Mouse (Mus musculus) intestine, embryonic 16.5 days (tissue): ENCODE results near the gene A530016L24Rik. TPM values are rescaled to one million over a fixed set of nuclear protein-coding genes. Genes with fewer than 3 reads are reported as not detected.

Experiments used
- ATAC-seq: fragments of 200-750 bp; cut with Nextera tagmentation; 2 replicates; pipeline ENCODE4 v1.8.0; 2017; ENCODE audit warnings: moderate TSS enrichment, moderate library complexity
- H3K27ac ChIP-seq: fragments of 300-500 bp; sonication (generic); 2 replicates; pipeline ENCODE4 v1.5.1; 2014; ENCODE audit warnings: mild to moderate bottlenecking, low read length
- H3K27me3 ChIP-seq: fragments of 300-500 bp; sonication (generic); replicated peaks from 2 replicates; pipeline ENCODE4 v1.6.1; 2014; ENCODE audit warnings: low read length, control low read depth, mixed read lengths; ENCODE audit not compliant: control insufficient read depth, insufficient read depth
- H3K36me3 ChIP-seq: fragments of 300-500 bp; sonication (generic); 2 replicates; pipeline ENCODE4 v1.6.1; 2014; ENCODE audit warnings: low read length, control low read depth; ENCODE audit not compliant: control insufficient read depth, insufficient read depth
- H3K4me1 ChIP-seq: fragments of 300-500 bp; sonication (generic); 2 replicates; pipeline ENCODE4 v1.6.1; 2014; ENCODE audit warnings: low read length, control low read depth, mixed read lengths; ENCODE audit not compliant: control insufficient read depth, insufficient read depth
- H3K4me2 ChIP-seq: fragments of 300-500 bp; sonication (generic); 2 replicates; pipeline ENCODE4 v1.6.1; 2014; ENCODE audit warnings: low read depth, low read length, control low read depth
- H3K4me3 ChIP-seq: fragments of 300-500 bp; sonication (generic); 2 replicates; pipeline ENCODE4 v1.5.1; 2014; ENCODE audit warnings: mild to moderate bottlenecking, low read length
- H3K9ac ChIP-seq: fragments of 300-500 bp; sonication (generic); 2 replicates; pipeline ENCODE4 v1.6.1; 2014; ENCODE audit warnings: low read depth, low read length
- H3K9me3 ChIP-seq: fragments of 300-500 bp; sonication (generic); 2 replicates; pipeline ENCODE4 v1.6.1; 2016; ENCODE audit warnings: low read length, control low read depth; ENCODE audit not compliant: control insufficient read depth
- WGBS: fragments of 180-500 bp; shearing (Covaris S2); extraction: QIAGEN DNeasy Blood & Tissue Kit; methylation state at CpG from one replicate; pipeline ENCODE4 v1.1.7; 2014; 5-methylcytosine and 5-hydroxymethylcytosine counted together
- polyA plus RNA-seq: library from polyadenylated mRNA; unstranded; fragments of >200 nt; fragmentation: Nextera tagmentation; extraction: Ambion mirVana; gene quantifications from 2 replicates; pipeline ENCODE4 v1.2.1, GENCODE M21; 2015

A530016L24Rik gene
- polyA plus RNA-seq, 1 experiment from 2014 or later = 0.10 TPM

DNA sequence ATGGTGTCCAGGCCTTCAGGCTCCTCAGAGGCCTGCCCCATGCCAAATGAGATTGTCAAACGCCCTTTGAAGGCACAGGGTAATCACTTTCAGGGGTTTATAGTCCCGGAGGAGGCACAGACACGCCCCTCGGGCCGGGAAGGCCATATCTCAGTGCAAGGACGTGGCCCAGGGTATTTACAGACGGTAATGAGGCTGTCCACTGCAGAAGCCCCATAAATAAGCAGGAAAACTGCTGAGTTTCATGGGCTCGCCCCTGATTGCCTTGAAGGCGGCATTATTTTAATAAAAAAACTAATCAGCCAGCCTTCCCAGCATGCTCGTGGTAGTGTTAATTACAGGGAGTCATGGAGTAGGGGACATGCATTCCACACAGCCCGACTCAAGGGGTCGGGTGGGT, 26.8 kb upstream of the A530016L24Rik start:
- no peak overlapping the region for H3K4me3 ChIP-seq
- H3K27ac ChIP-seq = no peak overlapping the region
- no peak overlapping the region for H3K4me2 ChIP-seq
- no peaks in the 10 kb centered on the region for H3K36me3 ChIP-seq
- WGBS = 27% methylated on average over 12 of the region's 12 CpGs
- peaks cover 9% of the 10 kb centered on the region; the same call in 1 of the 2 replicates for H3K4me1 ChIP-seq
- H3K27me3 ChIP-seq = no peaks in the 10 kb centered on the region
- no peaks in the 10 kb centered on the region for H3K9me3 ChIP-seq
- no peak overlapping the region for H3K9ac ChIP-seq
- ATAC-seq = peak; percentile 35; the same call in 1 of the 2 replicates

DNA sequence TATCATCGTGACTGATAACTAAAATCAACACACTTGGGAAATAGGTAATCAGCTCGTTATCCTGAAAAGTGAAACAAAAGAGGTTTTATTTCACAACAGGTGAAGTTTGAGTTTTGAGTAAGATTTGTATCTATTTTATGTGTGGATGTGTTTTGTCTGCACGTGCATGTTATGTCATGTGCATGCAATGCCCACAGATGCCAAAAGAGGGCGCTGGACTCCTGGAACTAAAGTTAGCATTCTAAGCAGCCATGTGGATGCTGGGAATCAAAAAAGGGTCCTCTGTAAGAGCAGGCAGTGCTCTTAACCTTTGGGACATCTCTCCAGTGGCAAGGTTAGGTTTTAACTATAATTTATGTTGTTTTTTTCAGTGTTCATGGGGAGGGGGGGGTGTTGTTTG, 26.0 kb upstream of the A530016L24Rik start:
- H3K4me2 ChIP-seq = no peak overlapping the region
- H3K27me3 ChIP-seq = no peaks in the 10 kb centered on the region
- no peaks in the 10 kb centered on the region for H3K9me3 ChIP-seq
- H3K4me3 ChIP-seq = no peak overlapping the region
- no peak overlapping the region for H3K27ac ChIP-seq
- no peak for ATAC-seq
- H3K9ac ChIP-seq = no peak overlapping the region
- WGBS = 72% methylated on average over 4 of the region's 4 CpGs
- peaks cover 9% of the 10 kb centered on the region; the same call in 1 of the 2 replicates for H3K4me1 ChIP-seq
- H3K36me3 ChIP-seq = no peaks in the 10 kb centered on the region

GRCm38 (mm10) chr12:112463750-112464444, 25.4 kb upstream of the A530016L24Rik start:
- Histone ChIP-seq H3K36me3 (no peaks in the 10 kb centered on the region), H3K4me2 (no peak overlapping the region), H3K9ac (no peak overlapping the region), H3K9me3 (no peaks in the 10 kb centered on the region), H3K4me1 (peaks cover 9% of the 10 kb centered on the region; the same call in 1 of the 2 replicates), H3K27ac (no peak overlapping the region), H3K27me3 (no peaks in the 10 kb centered on the region), H3K4me3 (no peak overlapping the region)
- WGBS = 74% methylated on average over 3 of the region's 3 CpGs
- no peak for ATAC-seq

DNA sequence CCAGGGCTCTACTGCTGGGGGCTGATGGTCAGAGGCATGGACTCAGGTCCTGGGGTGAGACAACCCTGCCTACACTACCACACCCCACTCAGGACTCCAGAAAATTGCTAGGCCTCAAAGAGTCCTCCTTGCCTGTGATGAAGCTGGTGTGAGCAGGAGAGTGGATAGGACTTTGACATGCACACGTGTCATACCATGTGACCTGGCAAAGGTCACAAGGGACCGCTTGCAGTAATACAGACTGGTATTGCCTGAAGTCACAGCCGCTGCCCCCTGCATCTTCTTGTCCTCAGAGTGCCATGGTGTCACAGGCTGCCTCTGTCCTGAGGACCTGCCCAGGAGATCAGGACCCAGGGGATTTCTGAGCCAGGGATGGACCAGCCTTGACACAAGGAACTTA, 24.7 kb upstream of the A530016L24Rik start:
- Histone ChIP-seq H3K27me3 (no peaks in the 10 kb centered on the region), H3K4me2 (no peak overlapping the region), H3K4me1 (peaks cover 9% of the 10 kb centered on the region; the same call in 1 of the 2 replicates), H3K4me3 (no peak overlapping the region), H3K9me3 (no peaks in the 10 kb centered on the region), H3K27ac (no peak overlapping the region; the same call in 1 of the 2 replicates), H3K36me3 (no peaks in the 10 kb centered on the region), H3K9ac (no peak overlapping the region)
- ATAC-seq = peak; percentile 27; the same call in 1 of the 2 replicates
- 73% methylated on average over 3 of the region's 3 CpGs for WGBS

DNA sequence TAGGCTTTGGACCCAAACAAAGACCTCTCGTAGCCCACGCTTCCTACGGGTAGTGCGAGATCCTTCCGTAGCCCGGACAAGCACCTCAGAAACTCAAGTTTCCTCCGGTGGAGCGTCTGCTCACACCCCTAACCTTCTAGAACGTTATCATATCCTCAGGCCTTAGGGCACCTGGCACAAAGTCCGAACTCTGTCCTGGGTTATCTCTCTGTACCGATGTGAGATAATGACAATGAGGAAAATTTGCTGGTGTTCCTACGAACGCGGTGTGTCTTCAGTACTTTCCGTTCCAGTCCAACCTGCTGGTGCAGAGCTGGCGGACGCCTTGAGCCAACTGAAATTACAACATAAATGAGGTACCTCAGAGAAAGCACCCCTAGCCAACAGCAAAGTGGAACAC, 23.3 kb upstream of the A530016L24Rik start:
- no peaks in the 10 kb centered on the region for H3K9me3 ChIP-seq
- no peak overlapping the region for H3K4me3 ChIP-seq
- H3K36me3 ChIP-seq = no peaks in the 10 kb centered on the region
- peak overlapping the region; percentile 56 for H3K27ac ChIP-seq
- WGBS = 72% methylated on average over 17 of the region's 17 CpGs
- no peaks in the 10 kb centered on the region for H3K27me3 ChIP-seq
- peak; percentile 71 for ATAC-seq
- H3K4me2 ChIP-seq = no peak overlapping the region; the same call in 1 of the 2 replicates
- peaks cover 9% of the 10 kb centered on the region; the same call in 1 of the 2 replicates for H3K4me1 ChIP-seq
- no peak overlapping the region for H3K9ac ChIP-seq

DNA sequence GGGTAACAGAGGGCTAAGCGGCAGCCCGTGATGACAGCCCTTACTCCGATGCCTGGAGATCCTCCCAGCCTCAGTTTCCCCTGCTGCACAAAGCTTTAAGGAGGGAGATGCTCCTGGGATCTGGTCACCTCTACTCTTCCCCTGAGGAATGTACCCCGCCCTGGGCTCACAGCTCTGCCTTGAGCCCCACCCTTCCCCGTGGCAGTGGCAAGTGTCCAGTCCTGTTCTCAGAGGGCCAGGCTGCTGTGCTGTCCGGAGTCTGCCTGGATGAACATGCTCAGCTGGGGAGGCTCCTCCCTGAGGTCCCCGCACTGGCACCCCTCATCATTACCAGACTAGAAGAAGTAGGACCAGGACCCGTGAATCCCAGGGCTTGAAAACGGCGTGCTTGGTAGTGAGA, 21.9 kb upstream of the A530016L24Rik start:
- ATAC-seq = no peak
- no peak overlapping the region for H3K9ac ChIP-seq
- peaks cover 6% of the 10 kb centered on the region; the same call in 1 of the 2 replicates for H3K4me1 ChIP-seq
- H3K27me3 ChIP-seq = no peaks in the 10 kb centered on the region
- no peak overlapping the region for H3K27ac ChIP-seq
- no peak overlapping the region for H3K4me3 ChIP-seq
- H3K36me3 ChIP-seq = no peaks in the 10 kb centered on the region
- H3K9me3 ChIP-seq = no peaks in the 10 kb centered on the region
- H3K4me2 ChIP-seq = no peak overlapping the region
- 74% methylated on average over 10 of the region's 10 CpGs for WGBS

DNA sequence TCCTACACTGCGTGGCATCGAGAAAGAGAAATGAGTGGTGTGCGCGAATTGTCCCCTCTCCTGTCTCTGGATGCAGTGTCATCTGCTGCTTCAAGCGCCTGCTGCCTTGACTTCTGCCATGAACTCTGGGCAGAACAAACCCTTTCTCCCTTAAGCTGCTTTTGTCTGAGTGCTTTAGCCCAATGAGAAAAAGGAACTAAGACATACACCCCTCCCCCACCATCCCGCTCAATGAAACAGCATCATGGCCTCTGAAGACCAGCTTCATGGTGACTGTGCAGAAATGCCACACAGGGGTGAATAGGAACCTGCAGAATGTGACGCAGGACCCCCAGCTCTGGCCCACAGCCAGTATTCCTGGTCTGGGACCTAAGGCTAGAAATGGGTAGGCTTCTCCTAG, 19.9 kb upstream of the A530016L24Rik start:
- no peak overlapping the region for H3K4me2 ChIP-seq
- H3K9ac ChIP-seq = no peak overlapping the region
- WGBS = 87% methylated on average over 7 of the region's 7 CpGs
- H3K4me3 ChIP-seq = no peak overlapping the region
- no peaks in the 10 kb centered on the region for H3K9me3 ChIP-seq
- no peak overlapping the region for H3K27ac ChIP-seq
- no peaks in the 10 kb centered on the region for H3K36me3 ChIP-seq
- peaks cover 6% of the 10 kb centered on the region; the same call in 1 of the 2 replicates for H3K4me1 ChIP-seq
- no peak for ATAC-seq
- H3K27me3 ChIP-seq = no peaks in the 10 kb centered on the region

GRCm38 (mm10) chr12:112470216-112470615, 19.0 kb upstream of the A530016L24Rik start:
- no peak for ATAC-seq
- no peak overlapping the region for H3K4me2 ChIP-seq
- WGBS = 72% methylated on average over 5 of the region's 5 CpGs
- no peak overlapping the region for H3K27ac ChIP-seq
- no peaks in the 10 kb centered on the region; the same call in 1 of the 2 replicates for H3K27me3 ChIP-seq
- H3K4me1 ChIP-seq = no peaks in the 10 kb centered on the region; the same call in 1 of the 2 replicates
- no peak overlapping the region for H3K4me3 ChIP-seq
- no peak overlapping the region for H3K9ac ChIP-seq
- H3K36me3 ChIP-seq = no peaks in the 10 kb centered on the region
- no peaks in the 10 kb centered on the region for H3K9me3 ChIP-seq

- ATAC-seq = peak; percentile 77
- no peaks in the 10 kb centered on the region for H3K4me1 ChIP-seq
- 22% methylated on average over 9 of the region's 9 CpGs for WGBS
Observed at GRCm38 (mm10) chr12:112473777-112474176, 15.5 kb upstream of the A530016L24Rik start.

More at GRCm38 (mm10) chr12:112473777-112474176, 15.5 kb upstream of the A530016L24Rik start:
- H3K4me3 ChIP-seq = no peak overlapping the region
- no peaks in the 10 kb centered on the region for H3K36me3 ChIP-seq
- H3K27me3 ChIP-seq = no peaks in the 10 kb centered on the region; the same call in 1 of the 2 replicates
- H3K4me2 ChIP-seq = no peak overlapping the region
- no peaks in the 10 kb centered on the region for H3K9me3 ChIP-seq
- no peak overlapping the region for H3K27ac ChIP-seq
- no peak overlapping the region for H3K9ac ChIP-seq
